Mouse (Mus musculus) kidney, postnatal 36 days (tissue): ENCODE measurements around the gene Rasl11a.
"Not testable (repeated sequence)": the region's sequence is repeated elsewhere in the genome, so short reads cannot be mapped to it uniquely, and the experiment has no call there.

Source experiments
- DNase-seq, 2 experiments: peaks; one replicate each; pipeline ENCODE4 v3.0.0; 2021 to 2022; ENCODE audit warnings: mixed read lengths in 2 of 2

The Rasl11a gene

DNA sequence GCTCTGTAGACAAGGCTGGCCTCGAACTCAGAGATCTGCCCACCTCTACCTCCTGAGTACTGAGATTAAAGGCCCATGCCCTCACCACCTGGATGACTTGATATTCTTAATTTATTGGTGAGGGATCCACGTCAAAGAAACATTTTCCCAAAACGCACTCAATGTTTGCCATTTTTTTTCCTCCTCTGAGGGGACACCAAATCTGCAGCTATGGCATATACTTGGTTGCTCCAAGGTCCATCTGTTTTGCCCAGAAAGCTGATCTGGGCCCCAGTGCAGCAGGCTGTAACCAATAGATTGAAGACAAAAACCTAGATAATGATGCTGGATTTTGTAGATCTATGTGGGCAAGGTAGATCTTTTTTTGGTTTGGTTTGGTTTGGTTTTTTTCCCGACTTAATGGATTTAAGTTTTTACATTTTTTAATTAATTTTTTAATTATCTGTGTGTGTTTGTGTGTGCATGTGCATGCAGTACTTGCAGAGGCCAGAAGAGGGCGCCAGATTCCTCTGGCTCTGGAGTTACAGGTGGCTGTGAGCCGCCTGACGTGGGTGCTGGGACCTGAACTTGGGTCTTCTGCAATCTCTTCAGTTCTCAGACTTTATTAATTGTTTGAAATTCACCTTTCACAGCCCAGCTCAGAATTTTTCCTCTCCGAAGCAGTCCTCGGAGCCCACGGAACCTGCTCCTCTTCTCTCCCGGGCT is 48.8 kb downstream of the Rasl11a start:
- no peak for DNase-seq

DNA sequence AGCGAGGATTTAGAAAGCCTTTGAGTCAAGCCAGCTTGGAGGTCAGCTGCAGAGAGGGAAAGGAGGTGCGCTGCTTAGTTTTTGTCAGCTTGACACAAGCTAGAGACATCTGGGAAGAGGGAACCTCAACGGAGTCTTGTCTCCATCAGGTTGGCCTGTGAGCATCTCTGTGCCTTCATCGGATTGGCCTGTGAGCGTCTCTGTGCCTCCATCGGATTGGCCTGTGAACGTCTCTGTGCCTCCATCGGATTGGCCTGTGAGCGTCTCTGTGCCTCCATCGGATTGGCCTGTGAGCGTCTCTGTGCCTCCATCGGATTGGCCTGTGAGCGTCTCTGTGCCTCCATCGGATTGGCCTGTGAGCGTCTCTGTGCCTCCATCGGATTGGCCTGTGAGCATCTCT is 50.8 kb downstream of the Rasl11a start:
- not testable (repeated sequence) for DNase-seq

DNA sequence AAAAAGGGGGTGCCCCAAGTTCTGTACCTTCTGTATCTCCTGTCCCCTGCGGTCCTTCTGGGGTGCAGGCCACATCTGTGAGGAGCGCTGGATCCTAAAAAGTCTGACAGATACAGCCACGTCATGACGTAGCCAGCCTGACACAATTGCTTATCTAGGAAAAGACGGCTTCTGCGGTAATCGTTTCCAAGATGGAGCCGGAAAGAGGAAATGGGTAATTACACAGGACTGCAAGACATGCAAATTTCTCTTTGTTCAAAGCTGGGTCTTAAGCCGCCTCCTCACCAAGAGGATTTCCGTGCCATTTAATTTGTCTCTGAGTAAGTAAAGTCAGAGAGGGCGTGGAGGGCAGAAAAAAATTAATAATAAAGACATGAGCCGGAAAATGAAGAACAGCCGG is 52.1 kb downstream of the Rasl11a start:
- no peak for DNase-seq
